Mouse (Mus musculus) intestine, embryonic 14.5 days (tissue): Measurements from ENCODE around the gene Atp6v1fnb. TPM values are rescaled to one million over a fixed set of nuclear protein-coding genes. Genes with fewer than 3 reads are reported as not detected.
A peak's percentile ranks its signal among the peaks of the same experiment; 100 is the strongest.

Experiments used
- ATAC-seq: fragments of 200-750 bp; cut with Nextera tagmentation; replicated peaks from 2 replicates; pipeline ENCODE4 v1.8.0; 2017; ENCODE audit warnings: low read depth, moderate number of reproducible peaks, moderate TSS enrichment, moderate library complexity; ENCODE audit not compliant: low FRiP score, low TSS enrichment
- DNase-seq: peaks from one replicate; pipeline ENCODE4 v3.0.0-alpha.2; 2018; ENCODE audit warnings: low spot score
- H3K27ac ChIP-seq: fragments of 300-500 bp; sonication (generic); 2 replicates; pipeline ENCODE4 v1.5.1; 2014; ENCODE audit warnings: low read depth, mild to moderate bottlenecking, control low read depth
- H3K27me3 ChIP-seq: fragments of 300-500 bp; sonication (generic); replicated peaks from 2 replicates; pipeline ENCODE4 v1.6.1; 2014; ENCODE audit warnings: low read length, control low read depth; ENCODE audit not compliant: control insufficient read depth, insufficient read depth
- H3K36me3 ChIP-seq: fragments of 300-500 bp; sonication (generic); 2 replicates; pipeline ENCODE4 v1.6.1; 2014; ENCODE audit warnings: low read length, control low read depth; ENCODE audit not compliant: control insufficient read depth, insufficient read depth
- H3K4me1 ChIP-seq: fragments of 300-500 bp; sonication (generic); replicated peaks from 2 replicates; pipeline ENCODE4 v1.6.1; 2014; ENCODE audit warnings: low read length, control low read depth, mixed read lengths; ENCODE audit not compliant: control insufficient read depth, insufficient read depth
- H3K4me2 ChIP-seq: fragments of 300-500 bp; sonication (generic); 2 replicates; pipeline ENCODE4 v1.6.1; 2014; ENCODE audit warnings: low read length
- H3K4me3 ChIP-seq: fragments of 300-500 bp; sonication (generic); 2 replicates; pipeline ENCODE4 v1.5.1; 2014; ENCODE audit warnings: low read depth, low read length, control low read depth, mixed read lengths
- H3K9ac ChIP-seq: fragments of 300-500 bp; sonication (generic); 2 replicates; pipeline ENCODE4 v1.6.1; 2014; ENCODE audit warnings: mild to moderate bottlenecking, low read length
- H3K9me3 ChIP-seq: fragments of 300-500 bp; sonication (generic); 2 replicates; pipeline ENCODE4 v1.6.1; 2016; ENCODE audit warnings: low read length, control low read depth; ENCODE audit not compliant: control insufficient read depth
- WGBS: fragments of 180-500 bp; shearing (Covaris S2); extraction: QIAGEN DNeasy Blood & Tissue Kit; methylation state at CpG from one replicate; pipeline ENCODE4 v1.1.7; 2014; 5-methylcytosine and 5-hydroxymethylcytosine counted together
- polyA plus RNA-seq: library from polyadenylated mRNA; unstranded; fragments of >200 nt; fragmentation: Nextera tagmentation; extraction: Ambion mirVana; gene quantifications from 2 replicates; pipeline ENCODE4 v1.2.1, GENCODE M21; 2014

The Atp6v1fnb gene
- polyA plus RNA-seq, 1 experiment from 2014 or later = 0.28 TPM

- Histone ChIP-seq H3K4me1 (peaks cover 25% of the 10 kb centered on the region), H3K9ac (peak within 1 kb of the TSS; percentile 72), H3K4me2 (peak within 1 kb of the TSS; percentile 74), H3K27me3 (peaks cover 3% of the 10 kb centered on the region; the same call in 1 of the 2 replicates), H3K36me3 (peaks cover 8% of the 10 kb centered on the region), H3K27ac (peak within 1 kb of the TSS; percentile 90), H3K9me3 (no peaks in the 10 kb centered on the region), H3K4me3 (peak within 1 kb of the TSS; percentile 62)
- DNase-seq (peak; percentile 81), ATAC-seq (peak; percentile 38; the same call in 1 of the 2 replicates)
- WGBS = under 1% methylated on average over 70 of the region's 77 CpGs
Measured at GRCm38 (mm10) chr6:29433038-29433803, 38.0 kb upstream of the Atp6v1fnb start, which contains the start of gene Flnc. Flnc (plus strand) TSS chr6:29433256.

GRCm38 (mm10) chr6:29433804-29434795, 37.1 kb upstream of the Atp6v1fnb start:
- H3K9ac ChIP-seq = peak overlapping the region; percentile 72
- peaks cover 25% of the 10 kb centered on the region for H3K4me1 ChIP-seq
- H3K27ac ChIP-seq = peak overlapping the region; percentile 90
- H3K27me3 ChIP-seq = peaks cover 3% of the 10 kb centered on the region; the same call in 1 of the 2 replicates
- WGBS = 2% methylated on average over 27 of the region's 27 CpGs
- peak overlapping the region; percentile 62 for H3K4me3 ChIP-seq
- peak; percentile 69 for DNase-seq
- peaks cover 12% of the 10 kb centered on the region for H3K36me3 ChIP-seq
- no peaks in the 10 kb centered on the region for H3K9me3 ChIP-seq
- H3K4me2 ChIP-seq = peak overlapping the region; percentile 74
- ATAC-seq = no peak

- ATAC-seq = peak; percentile 67
- H3K36me3 ChIP-seq = peaks cover 12% of the 10 kb centered on the region
- H3K4me2 ChIP-seq = peak overlapping the region; percentile 74
- peak overlapping the region; percentile 62 for H3K4me3 ChIP-seq
- peak overlapping the region; percentile 72 for H3K9ac ChIP-seq
- peaks cover 25% of the 10 kb centered on the region for H3K4me1 ChIP-seq
- WGBS = 4% methylated on average over 11 of the region's 13 CpGs
- H3K9me3 ChIP-seq = no peaks in the 10 kb centered on the region
- peaks cover 3% of the 10 kb centered on the region; the same call in 1 of the 2 replicates for H3K27me3 ChIP-seq
- peak overlapping the region; percentile 90 for H3K27ac ChIP-seq
- DNase-seq = peak; percentile 78
Measured at GRCm38 (mm10) chr6:29434911-29435691, 36.1 kb upstream of the Atp6v1fnb start.

GRCm38 (mm10) chr6:29435940-29436451, 35.2 kb upstream of the Atp6v1fnb start:
- Histone ChIP-seq H3K36me3 (peaks cover 20% of the 10 kb centered on the region), H3K4me2 (peak overlapping the region; percentile 74), H3K27me3 (peaks cover 3% of the 10 kb centered on the region; the same call in 1 of the 2 replicates), H3K9me3 (no peaks in the 10 kb centered on the region), H3K4me1 (peaks cover 25% of the 10 kb centered on the region), H3K4me3 (peak overlapping the region; percentile 62), H3K9ac (peak overlapping the region; percentile 72), H3K27ac (peak overlapping the region; percentile 90)
- DNase-seq (peak; percentile 65), ATAC-seq (peak; percentile 38)
- WGBS = 17% methylated on average over 6 of the region's 6 CpGs

GRCm38 (mm10) chr6:29436461-29436934, 34.7 kb upstream of the Atp6v1fnb start:
- DNase-seq = no peak
- 0 out of 2 replicates have a peak, but pooled peaks have one; percentile 7 for ATAC-seq
- H3K9ac ChIP-seq = 0 out of 2 replicates have a peak overlapping the region, but pooled peaks have one; percentile 0

GRCm38 (mm10) chr6:29439251-29439650, 32.0 kb upstream of the Atp6v1fnb start:
- H3K27me3 ChIP-seq = no peaks in the 10 kb centered on the region
- no peak for ATAC-seq
- no peak overlapping the region for H3K9ac ChIP-seq
- DNase-seq = no peak
- H3K4me2 ChIP-seq = no peak overlapping the region
- 83% methylated on average over 4 of the region's 4 CpGs for WGBS
- H3K36me3 ChIP-seq = peaks cover 49% of the 10 kb centered on the region
- H3K9me3 ChIP-seq = no peaks in the 10 kb centered on the region
- H3K4me1 ChIP-seq = peaks cover 15% of the 10 kb centered on the region
- no peak overlapping the region for H3K4me3 ChIP-seq
- H3K27ac ChIP-seq = no peak overlapping the region

More at GRCm38 (mm10) chr6:29436461-29436934, 34.7 kb upstream of the Atp6v1fnb start:
- whole genome bisulfite sequencing = 8% methylated on average over 11 of the region's 11 CpGs
- H3K4me3 ChIP-seq = peak overlapping the region; percentile 62; the same call in 1 of the 2 replicates
- no peaks in the 10 kb centered on the region for H3K9me3 ChIP-seq
- peaks cover 3% of the 10 kb centered on the region; the same call in 1 of the 2 replicates for H3K27me3 ChIP-seq
- peak overlapping the region; percentile 74 for H3K4me2 ChIP-seq
- peaks cover 25% of the 10 kb centered on the region for H3K36me3 ChIP-seq
- H3K4me1 ChIP-seq = peaks cover 25% of the 10 kb centered on the region
- H3K27ac ChIP-seq = peak overlapping the region; percentile 90

- DNase-seq (no peak), ATAC-seq (no peak)
- Histone ChIP-seq H3K36me3 (peaks cover 54% of the 10 kb centered on the region), H3K27me3 (no peaks in the 10 kb centered on the region), H3K4me1 (peaks cover 15% of the 10 kb centered on the region), H3K9me3 (no peaks in the 10 kb centered on the region), H3K27ac (no peak overlapping the region), H3K4me3 (no peak overlapping the region), H3K9ac (no peak overlapping the region), H3K4me2 (no peak overlapping the region)
- WGBS = 86% methylated on average over 6 of the region's 6 CpGs
Measured at GRCm38 (mm10) chr6:29439789-29440188, 31.4 kb upstream of the Atp6v1fnb start.
